Mouse (Mus musculus) hindbrain, postnatal 0 days (tissue): ENCODE measurements at regions not wholly inside any gene's neighbourhood (a gene's known extent, or its start where the extent isn't known, plus 50 kb on each side); places are given as distances from the start of the nearest gene placed in this dataset.

Experiments
- ATAC-seq: fragments of 200-750 bp; cut with Nextera tagmentation; 2 replicates; pipeline ENCODE4 v1.8.0; 2017; ENCODE audit warnings: mild to moderate bottlenecking, moderate TSS enrichment, moderate library complexity
- DNase-seq: peaks from one replicate; pipeline ENCODE4 v3.0.0-alpha.2; 2015; ENCODE audit warnings: low spot score
- H3K27ac ChIP-seq: fragments of 300-500 bp; sonication (generic); 2 replicates; pipeline ENCODE4 v1.5.1; 2014; ENCODE audit warnings: mild to moderate bottlenecking
- H3K27me3 ChIP-seq: fragments of 300-500 bp; sonication (generic); 2 replicates; pipeline ENCODE4 v1.6.1; 2014; ENCODE audit warnings: low read length, mixed read lengths; ENCODE audit not compliant: insufficient read depth
- H3K36me3 ChIP-seq: fragments of 300-500 bp; sonication (generic); 2 replicates; pipeline ENCODE4 v1.6.1; 2014; ENCODE audit warnings: low read length, mixed read lengths; ENCODE audit not compliant: insufficient read depth
- H3K4me1 ChIP-seq: fragments of 300-500 bp; sonication (generic); 2 replicates; pipeline ENCODE4 v1.6.1; 2014; ENCODE audit warnings: antibody characterized with exemption, low read length, mixed read lengths; ENCODE audit not compliant: insufficient read depth
- H3K4me2 ChIP-seq: fragments of 300-500 bp; sonication (generic); 2 replicates; pipeline ENCODE4 v1.6.1; 2014; ENCODE audit warnings: low read depth, mild to moderate bottlenecking, low read length, moderate library complexity, mixed read lengths
- H3K4me3 ChIP-seq: fragments of 300-500 bp; sonication (generic); 2 replicates; pipeline ENCODE4 v1.5.1; 2014; ENCODE audit warnings: low read length
- H3K9ac ChIP-seq: fragments of 300-500 bp; sonication (generic); replicated peaks from 2 replicates; pipeline ENCODE4 v1.6.1; 2014; ENCODE audit warnings: mild to moderate bottlenecking, low read length, moderate library complexity, mixed read lengths
- H3K9me3 ChIP-seq: fragments of 300-500 bp; sonication (generic); 2 replicates; pipeline ENCODE4 v1.6.1; 2016; ENCODE audit warnings: low read length, mixed read lengths
- CTCF ChIP-seq: IDR thresholded peaks from 2 replicates; pipeline ENCODE4 v1.5.1; 2016; ENCODE audit warnings: antibody characterized with exemption, control low read depth, low read depth
- WGBS: fragments of 180-500 bp; shearing (Covaris S2); extraction: QIAGEN DNeasy Blood & Tissue Kit; methylation state at CpG from one replicate; pipeline ENCODE4 v1.1.7; 2014; 5-methylcytosine and 5-hydroxymethylcytosine counted together

DNA sequence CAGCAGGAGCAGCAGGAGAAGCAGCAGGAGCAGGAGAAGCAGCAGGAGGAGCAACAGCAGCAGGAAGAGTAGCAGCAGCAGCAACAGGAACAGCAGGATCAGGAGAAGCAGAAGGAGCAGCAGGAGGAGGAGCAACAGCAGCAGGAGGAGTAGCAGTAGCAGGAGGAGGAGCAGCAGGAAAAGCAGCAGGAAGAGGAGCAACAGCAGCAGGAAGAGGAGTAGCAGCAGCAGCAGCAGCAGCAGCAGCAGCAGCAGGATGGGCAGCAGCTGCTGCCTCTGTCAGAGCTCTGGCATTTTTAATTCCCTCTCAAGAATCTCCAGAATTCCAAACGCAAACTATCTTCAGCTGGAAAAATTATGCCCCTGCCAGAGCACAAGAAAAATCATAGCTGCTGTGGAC lies 205.0 kb upstream of the Peli2 start:
- no peak for ATAC-seq
- Histone ChIP-seq H3K27ac (no peak overlapping the region), H3K4me3 (no peak overlapping the region), H3K9ac (no peak overlapping the region), H3K4me1 (peaks cover 14% of the 10 kb centered on the region), H3K4me2 (no peak overlapping the region), H3K9me3 (no peaks in the 10 kb centered on the region), H3K27me3 (no peaks in the 10 kb centered on the region), H3K36me3 (no peaks in the 10 kb centered on the region)
- WGBS = 59% methylated on average over 1 of the region's 1 CpGs
- no peak for TF ChIP-seq CTCF
- no peak for DNase-seq

GRCm38 (mm10) chr14:47920638-47921347 lies 199.8 kb upstream of the Peli2 start:
- H3K9me3 ChIP-seq = no peaks in the 10 kb centered on the region
- no peak overlapping the region for H3K4me3 ChIP-seq
- H3K4me2 ChIP-seq = no peak overlapping the region
- no peak for TF ChIP-seq CTCF
- DNase-seq (no peak), ATAC-seq (no peak)
- no peaks in the 10 kb centered on the region for H3K4me1 ChIP-seq
- no peaks in the 10 kb centered on the region for H3K36me3 ChIP-seq
- H3K9ac ChIP-seq = no peak overlapping the region
- H3K27ac ChIP-seq = no peak overlapping the region
- WGBS = 92% methylated on average over 9 of the region's 9 CpGs
- H3K27me3 ChIP-seq = no peaks in the 10 kb centered on the region

DNA sequence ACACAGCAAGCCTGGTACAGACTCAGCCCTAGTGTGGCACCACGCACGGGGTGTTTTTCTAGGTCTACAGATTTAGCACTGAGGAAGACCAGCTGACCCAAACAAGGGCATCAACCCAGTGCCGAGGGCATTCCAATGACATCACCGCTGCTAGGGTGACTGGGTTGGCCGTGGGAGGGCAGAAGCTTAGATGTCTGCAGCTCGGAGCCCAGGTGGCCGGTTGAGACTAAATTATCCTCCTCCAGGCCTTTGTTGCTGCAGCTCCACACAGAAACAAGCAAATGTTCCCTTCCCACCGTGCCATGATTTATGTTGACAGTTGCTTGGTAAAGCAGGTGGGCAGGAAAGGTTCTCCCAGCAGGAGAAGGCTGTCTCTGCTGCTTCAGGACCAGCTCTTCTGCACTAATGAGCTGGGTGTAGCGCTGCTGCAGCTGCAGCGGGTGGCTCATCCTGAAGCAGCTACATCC lies 198.8 kb upstream of the Peli2 start:
- Histone ChIP-seq H3K4me3 (no peak overlapping the region), H3K27me3 (no peaks in the 10 kb centered on the region), H3K4me2 (no peak overlapping the region), H3K4me1 (no peaks in the 10 kb centered on the region), H3K9me3 (no peaks in the 10 kb centered on the region), H3K9ac (no peak overlapping the region), H3K36me3 (no peaks in the 10 kb centered on the region), H3K27ac (peak overlapping the region; percentile 32; the same call in 1 of the 2 replicates)
- peak; percentile 79 for ATAC-seq
- WGBS = 39% methylated on average over 10 of the region's 10 CpGs
- DNase-seq = peak; percentile 63
- no peak for TF ChIP-seq CTCF

GRCm38 (mm10) chr14:47926416-47926815 lies 194.2 kb upstream of the Peli2 start:
- H3K4me1 ChIP-seq = no peaks in the 10 kb centered on the region
- H3K27ac ChIP-seq = no peak overlapping the region
- H3K36me3 ChIP-seq = no peaks in the 10 kb centered on the region
- no peaks in the 10 kb centered on the region for H3K9me3 ChIP-seq
- 96% methylated on average over 3 of the region's 3 CpGs for WGBS
- TF ChIP-seq CTCF = no peak
- no peaks in the 10 kb centered on the region for H3K27me3 ChIP-seq
- DNase-seq (no peak), ATAC-seq (no peak)
- no peak overlapping the region for H3K4me3 ChIP-seq
- H3K9ac ChIP-seq = no peak overlapping the region
- no peak overlapping the region for H3K4me2 ChIP-seq

DNA sequence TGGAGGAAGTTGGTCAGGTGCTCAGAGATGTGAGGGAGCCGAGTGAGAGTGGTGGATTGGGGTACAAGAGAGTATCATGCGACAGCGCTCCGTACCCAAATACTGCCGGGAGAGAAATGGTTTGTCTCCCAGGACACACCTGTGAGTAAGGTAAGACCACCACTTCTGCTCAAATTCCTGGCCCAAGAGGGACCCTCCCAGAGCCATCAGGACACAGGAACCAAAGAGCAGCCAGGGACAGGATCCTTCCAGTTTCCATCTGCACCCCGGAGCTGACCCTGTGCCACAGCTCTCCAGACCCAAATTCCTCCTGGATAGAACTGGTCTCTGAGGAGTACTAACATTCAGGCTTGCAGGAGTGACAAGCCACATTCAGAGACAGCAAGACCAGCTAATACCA lies 185.2 kb upstream of the Peli2 start:
- Histone ChIP-seq H3K9ac (no peak overlapping the region), H3K27me3 (no peaks in the 10 kb centered on the region), H3K27ac (no peak overlapping the region), H3K9me3 (no peaks in the 10 kb centered on the region), H3K4me1 (0 out of 2 replicates have a peak, but pooled peaks cover 2% of the 10 kb centered on the region), H3K4me2 (no peak overlapping the region), H3K36me3 (no peaks in the 10 kb centered on the region), H3K4me3 (no peak overlapping the region)
- WGBS = 95% methylated on average over 6 of the region's 6 CpGs
- ATAC-seq (no peak), DNase-seq (no peak)
- TF ChIP-seq CTCF = no peak

GRCm38 (mm10) chr14:47937081-47937651 lies 183.5 kb upstream of the Peli2 start:
- Histone ChIP-seq H3K4me3 (no peak overlapping the region), H3K27me3 (no peaks in the 10 kb centered on the region), H3K4me1 (0 out of 2 replicates have a peak, but pooled peaks cover 3% of the 10 kb centered on the region), H3K27ac (no peak overlapping the region), H3K9ac (no peak overlapping the region), H3K9me3 (no peaks in the 10 kb centered on the region), H3K4me2 (no peak overlapping the region), H3K36me3 (no peaks in the 10 kb centered on the region)
- peak; percentile 63; the same call in 1 of the 2 replicates for ATAC-seq
- WGBS = 64% methylated on average over 7 of the region's 7 CpGs
- peak; percentile 53 for DNase-seq
- no peak for TF ChIP-seq CTCF
